Mouse (Mus musculus): ENCODE measurements around the gene Mrpl10. TPM values are rescaled to one million over a fixed set of nuclear protein-coding genes. Genes with fewer than 3 reads are reported as not detected.

Gene Mrpl10
- polyA plus RNA-seq, 1 experiment from 2014 or later: 92.9 TPM

- Histone ChIP-seq H3K27ac (ENCODE audit: low read length) (no peak overlapping the region), H3K4me2 (replicated peaks; ENCODE audit: low read depth, low read length) (peak overlapping the region; percentile 19), H3K9ac (replicated peaks; ENCODE audit: low read length) (peak overlapping the region; percentile 49), H3K4me3 (ENCODE audit: low read length) (no peak overlapping the region), H3K27me3 (ENCODE audit: insufficient read depth, low read length) (0 out of 2 replicates have a peak, but pooled peaks cover 3% of the 10 kb centered on the region), H3K4me1 (ENCODE audit: insufficient read depth, low read length) (peaks cover 12% of the 10 kb centered on the region), H3K36me3 (ENCODE audit: insufficient read depth, low read length) (no peaks in the 10 kb centered on the region), H3K9me3 (ENCODE audit: low read length) (peaks cover 2% of the 10 kb centered on the region; the same call in 1 of the 2 replicates)
- WGBS: 14% methylated on average over 22 of the region's 22 CpGs
- ATAC-seq (ENCODE audit: low FRiP score, low TSS enrichment): 0 out of 2 replicates have a peak, but pooled peaks have one; percentile 39
These were observed 42.2 kb downstream of the Mrpl10 start for GRCm38 (mm10) chr11:97083401-97084140.

DNA sequence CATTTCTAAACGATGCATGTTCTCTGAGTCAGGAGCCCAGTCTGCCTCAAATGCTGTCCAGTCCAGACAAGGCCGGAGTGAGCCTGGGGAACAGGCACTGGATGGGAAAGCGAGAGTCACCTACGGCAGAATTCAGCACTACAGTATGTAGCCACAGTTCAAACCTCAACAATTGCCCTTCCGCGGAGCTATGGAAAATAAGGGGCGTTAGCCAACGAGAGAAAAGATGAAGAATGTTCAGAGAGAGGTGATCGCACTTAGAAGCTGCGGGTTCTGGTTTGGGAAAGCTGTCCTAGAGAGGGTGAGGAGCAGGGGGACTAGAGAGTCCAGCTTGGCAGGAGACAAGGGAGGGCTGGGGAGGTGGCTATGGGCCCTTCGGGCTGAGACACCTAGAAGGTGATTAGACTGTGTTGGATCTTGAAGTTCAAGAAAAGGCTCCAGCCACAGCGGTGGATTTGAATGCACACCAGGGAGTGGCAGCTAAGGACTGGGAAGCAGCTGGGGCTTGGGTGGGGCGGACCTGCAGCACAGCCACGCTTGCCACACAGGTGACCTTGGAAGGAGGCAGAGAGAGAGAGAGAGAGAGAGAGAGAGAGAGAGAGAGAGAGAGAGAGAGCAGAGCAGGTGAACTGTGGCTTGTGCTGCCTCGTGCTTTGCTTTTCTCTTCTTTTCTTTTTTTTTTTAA is 43.6 kb downstream of the Mrpl10 start:
- Histone ChIP-seq H3K9me3 (ENCODE audit: low read length) (peaks cover 8% of the 10 kb centered on the region; the same call in 1 of the 2 replicates), H3K4me1 (ENCODE audit: insufficient read depth, low read length) (peaks cover 12% of the 10 kb centered on the region), H3K36me3 (ENCODE audit: insufficient read depth, low read length) (no peaks in the 10 kb centered on the region), H3K27ac (ENCODE audit: low read length) (no peak overlapping the region), H3K4me2 (replicated peaks; ENCODE audit: low read depth, low read length) (no peak overlapping the region), H3K27me3 (ENCODE audit: insufficient read depth, low read length) (0 out of 2 replicates have a peak, but pooled peaks cover 3% of the 10 kb centered on the region), H3K9ac (replicated peaks; ENCODE audit: low read length) (no peak overlapping the region), H3K4me3 (ENCODE audit: low read length) (no peak overlapping the region)
- WGBS: 84% methylated on average over 15 of the region's 15 CpGs
- ATAC-seq (ENCODE audit: low FRiP score, low TSS enrichment): no peak

DNA sequence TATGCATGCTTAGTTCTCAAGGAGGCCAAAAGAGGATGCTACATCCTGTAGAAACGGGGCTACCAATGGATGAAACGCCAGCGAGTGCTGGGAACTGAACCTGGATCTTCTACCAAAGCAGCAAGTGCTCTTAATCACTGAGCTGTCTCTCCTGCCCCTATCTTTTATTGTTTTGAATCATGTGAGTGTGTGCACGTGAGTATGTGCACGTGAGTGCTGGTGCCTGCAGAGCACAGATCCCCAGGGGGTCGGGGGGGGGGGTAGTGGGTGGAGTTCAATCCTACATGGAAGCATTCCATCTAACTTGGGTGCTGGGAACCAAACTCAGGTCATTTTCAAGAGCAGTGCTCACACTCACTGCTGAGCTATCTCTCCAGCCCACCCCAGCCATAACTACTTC is 45.0 kb downstream of the Mrpl10 start:
- Histone ChIP-seq H3K27me3 (ENCODE audit: insufficient read depth, low read length) (0 out of 2 replicates have a peak, but pooled peaks cover 3% of the 10 kb centered on the region), H3K9ac (replicated peaks; ENCODE audit: low read length) (no peak overlapping the region), H3K4me2 (replicated peaks; ENCODE audit: low read depth, low read length) (no peak overlapping the region), H3K27ac (ENCODE audit: low read length) (no peak overlapping the region), H3K36me3 (ENCODE audit: insufficient read depth, low read length) (no peaks in the 10 kb centered on the region), H3K4me3 (ENCODE audit: low read length) (no peak overlapping the region), H3K9me3 (ENCODE audit: low read length) (peaks cover 8% of the 10 kb centered on the region; the same call in 1 of the 2 replicates), H3K4me1 (ENCODE audit: insufficient read depth, low read length) (peaks cover 12% of the 10 kb centered on the region)
- WGBS: 80% methylated on average over 6 of the region's 6 CpGs
- ATAC-seq (ENCODE audit: low FRiP score, low TSS enrichment): no peak

GRCm38 (mm10) chr11:97094600-97094999 is 53.2 kb downstream of the Mrpl10 start:
- Histone ChIP-seq H3K4me1 (ENCODE audit: insufficient read depth, low read length) (no peaks in the 10 kb centered on the region; the same call in 1 of the 2 replicates), H3K4me3 (ENCODE audit: low read length) (no peak overlapping the region), H3K9me3 (ENCODE audit: low read length) (no peaks in the 10 kb centered on the region), H3K27me3 (ENCODE audit: insufficient read depth, low read length) (peaks cover 10% of the 10 kb centered on the region), H3K27ac (ENCODE audit: low read length) (no peak overlapping the region), H3K36me3 (ENCODE audit: insufficient read depth, low read length) (no peaks in the 10 kb centered on the region), H3K4me2 (replicated peaks; ENCODE audit: low read depth, low read length) (no peak overlapping the region), H3K9ac (replicated peaks; ENCODE audit: low read length) (no peak overlapping the region)
- ATAC-seq (ENCODE audit: low FRiP score, low TSS enrichment): no peak
- WGBS: 75% methylated on average over 2 of the region's 2 CpGs

GRCm38 (mm10) chr11:97098791-97099190 is 57.4 kb downstream of the Mrpl10 start:
- Histone ChIP-seq H3K27me3 (ENCODE audit: insufficient read depth, low read length) (peaks cover 18% of the 10 kb centered on the region), H3K9ac (replicated peaks; ENCODE audit: low read length) (no peak overlapping the region), H3K4me3 (ENCODE audit: low read length) (no peak overlapping the region), H3K4me2 (replicated peaks; ENCODE audit: low read depth, low read length) (no peak overlapping the region; the same call in 1 of the 2 replicates), H3K9me3 (ENCODE audit: low read length) (no peaks in the 10 kb centered on the region), H3K4me1 (ENCODE audit: insufficient read depth, low read length) (no peaks in the 10 kb centered on the region; the same call in 1 of the 2 replicates), H3K36me3 (ENCODE audit: insufficient read depth, low read length) (no peaks in the 10 kb centered on the region), H3K27ac (ENCODE audit: low read length) (no peak overlapping the region)
- WGBS: 19% methylated on average over 18 of the region's 18 CpGs
- ATAC-seq (ENCODE audit: low FRiP score, low TSS enrichment): peak; percentile 35; the same call in 1 of the 2 replicates

Small RNA genes within 50 kb of the gene (microRNA-seq; reads per million reads assigned to microRNA genes)
- gene Mir8103: 1.1 reads per million

Other genes with a start within 250 kb of the Mrpl10 start
- gene Nfe2l1, start 211.6 kb upstream of the Mrpl10 start, polyA plus RNA-seq (2015; fragmentation: Nextera tagmentation; extraction: Ambion mirVana): 93.9 and 96.8 TPM in 2 replicates
- gene Copz2, start 191.7 kb upstream of the Mrpl10 start, polyA plus RNA-seq (2015; fragmentation: Nextera tagmentation; extraction: Ambion mirVana): 115 and 117 TPM in 2 replicates
- gene Cdk5rap3, start 125.1 kb upstream of the Mrpl10 start, polyA plus RNA-seq (2015; fragmentation: Nextera tagmentation; extraction: Ambion mirVana): 83.7 and 88.3 TPM in 2 replicates
- gene Prr15l, start 113.5 kb upstream of the Mrpl10 start, polyA plus RNA-seq (2015; fragmentation: Nextera tagmentation; extraction: Ambion mirVana): 52.5 and 55.8 TPM in 2 replicates
- 38.0 TPM in 2 replicates for gene Pnpo, start 97.6 kb upstream of the Mrpl10 start, polyA plus RNA-seq (2015; fragmentation: Nextera tagmentation; extraction: Ambion mirVana)
- gene Sp2, start 58.6 kb upstream of the Mrpl10 start, polyA plus RNA-seq (2015; fragmentation: Nextera tagmentation; extraction: Ambion mirVana): 21.2 and 25.1 TPM in 2 replicates
- gene Sp6, start 28.2 kb upstream of the Mrpl10 start, polyA plus RNA-seq (2015; fragmentation: Nextera tagmentation; extraction: Ambion mirVana): 1.6 and 2.0 TPM in 2 replicates
- 45.7 and 50.9 TPM in 2 replicates for gene Scrn2, start 11.6 kb upstream of the Mrpl10 start, polyA plus RNA-seq (2015; fragmentation: Nextera tagmentation; extraction: Ambion mirVana)
- gene Lrrc46, start 153 bp upstream of the Mrpl10 start, polyA plus RNA-seq (2015; fragmentation: Nextera tagmentation; extraction: Ambion mirVana): 1.3 and 1.5 TPM in 2 replicates
- 10.2 and 10.4 TPM in 2 replicates for gene Osbpl7, start 9.1 kb downstream of the Mrpl10 start, polyA plus RNA-seq (2015; fragmentation: Nextera tagmentation; extraction: Ambion mirVana)
- 0.14 and 0.24 TPM in 2 replicates for gene Tbx21, start 73.8 kb downstream of the Mrpl10 start, polyA plus RNA-seq (2015; fragmentation: Nextera tagmentation; extraction: Ambion mirVana)
- 4.0 TPM in 2 replicates for gene Tbkbp1, start 109.9 kb downstream of the Mrpl10 start, polyA plus RNA-seq (2015; fragmentation: Nextera tagmentation; extraction: Ambion mirVana)
- 51.0 and 54.6 TPM in 2 replicates for gene Kpnb1, start 146.3 kb downstream of the Mrpl10 start, polyA plus RNA-seq (2015; fragmentation: Nextera tagmentation; extraction: Ambion mirVana)
- 80.9 and 94.4 TPM in 2 replicates for gene Npepps, start 239.1 kb downstream of the Mrpl10 start, polyA plus RNA-seq (2015; fragmentation: Nextera tagmentation; extraction: Ambion mirVana)